Mouse (Mus musculus): ENCODE results near the gene Cfap69.
"Not testable (repeated sequence)": the region's sequence is repeated elsewhere in the genome, so short reads cannot be mapped to it uniquely, and the experiment has no call there.

Cfap69 gene

GRCm38 (mm10) chr5:5663655-5664370, at the start of gene Cfap69:
Gene Cfap69, minus strand, starts transcription at chr5:5664239.
- peak; percentile 53 to 90 for DNase-seq (ENCODE audit: low spot score in 2 of 2)

GRCm38 (mm10) chr5:5711032-5711431, 47.0 kb upstream of the Cfap69 start:
- peak in 1 of 2 experiments; percentile 6 for DNase-seq (ENCODE audit: low spot score in 2 of 2)

- DNase-seq (ENCODE audit: low spot score in 2 of 2), result no peak
Observed at GRCm38 (mm10) chr5:5707341-5708278, 43.6 kb upstream of the Cfap69 start.

GRCm38 (mm10) chr5:5705019-5705418, 41.0 kb upstream of the Cfap69 start:
- no peak for DNase-seq (ENCODE audit: low spot score in 2 of 2)

- no peak for DNase-seq (ENCODE audit: low spot score in 2 of 2)
Observed at GRCm38 (mm10) chr5:5700386-5700785, 36.3 kb upstream of the Cfap69 start.

- no peak for DNase-seq (ENCODE audit: low spot score in 2 of 2)
Observed at GRCm38 (mm10) chr5:5698830-5699229, 34.8 kb upstream of the Cfap69 start.

- no peak for DNase-seq (ENCODE audit: low spot score in 2 of 2)
Observed at GRCm38 (mm10) chr5:5695401-5695942, 31.4 kb upstream of the Cfap69 start.

- peak in 1 of 2 experiments; percentile 17 for DNase-seq (ENCODE audit: low spot score in 2 of 2)
Observed at GRCm38 (mm10) chr5:5693956-5694653, 30.1 kb upstream of the Cfap69 start, which contains the start of gene Steap2. Gene Steap2, minus strand, starts transcription at chr5:5694578.

- DNase-seq (ENCODE audit: low spot score in 2 of 2), result no peak
Observed at GRCm38 (mm10) chr5:5693541-5693955, 29.5 kb upstream of the Cfap69 start.

- DNase-seq (ENCODE audit: low spot score in 2 of 2), result no peak
Observed at GRCm38 (mm10) chr5:5692167-5692738, 28.2 kb upstream of the Cfap69 start.

- no peak for DNase-seq (ENCODE audit: low spot score in 2 of 2)
Observed at GRCm38 (mm10) chr5:5688945-5689540, 25.0 kb upstream of the Cfap69 start.

GRCm38 (mm10) chr5:5688228-5688627, 24.2 kb upstream of the Cfap69 start:
- no peak for DNase-seq (ENCODE audit: low spot score in 2 of 2)

- DNase-seq (ENCODE audit: low spot score in 2 of 2), result no peak
Observed at GRCm38 (mm10) chr5:5686973-5687372, 22.9 kb upstream of the Cfap69 start.

GRCm38 (mm10) chr5:5684946-5685345, 20.9 kb upstream of the Cfap69 start:
- DNase-seq (ENCODE audit: low spot score in 2 of 2), result not testable (repeated sequence)

GRCm38 (mm10) chr5:5683292-5683691, 19.3 kb upstream of the Cfap69 start:
- DNase-seq (ENCODE audit: low spot score in 2 of 2), result no peak

GRCm38 (mm10) chr5:5679459-5679858, 15.4 kb upstream of the Cfap69 start:
- no peak for DNase-seq (ENCODE audit: low spot score in 2 of 2)

GRCm38 (mm10) chr5:5676082-5676481, 12.0 kb upstream of the Cfap69 start:
- DNase-seq (ENCODE audit: low spot score in 2 of 2), result no peak

- no peak for DNase-seq (ENCODE audit: low spot score in 2 of 2)
Observed at GRCm38 (mm10) chr5:5668920-5669319, 4.9 kb upstream of the Cfap69 start.

- DNase-seq (ENCODE audit: low spot score in 2 of 2), result no peak
Observed at GRCm38 (mm10) chr5:5664371-5664926, 410 bp upstream of the Cfap69 start.

- DNase-seq (ENCODE audit: low spot score in 2 of 2), result no peak
Observed at GRCm38 (mm10) chr5:5663057-5663456, 982 bp downstream of the Cfap69 start.

GRCm38 (mm10) chr5:5658680-5659079, 5.4 kb downstream of the Cfap69 start:
- DNase-seq (ENCODE audit: low spot score in 2 of 2), result no peak

Data from left cerebral cortex, adult 9 months (tissue).